Mouse (Mus musculus) liver, postnatal 0 days (tissue): ENCODE measurements around the gene Edil3.

Experiments
- CTCF ChIP-seq: sonication (generic); IDR thresholded peaks from 2 replicates; pipeline ENCODE4 v1.5.1; 2016; ENCODE audit warnings: antibody characterized with exemption, low read depth
- EP300 ChIP-seq: IDR thresholded peaks from 2 replicates; pipeline ENCODE4 v1.6.1; 2016; ENCODE audit warnings: antibody characterized with exemption, low read depth, mild to moderate bottlenecking

DNA sequence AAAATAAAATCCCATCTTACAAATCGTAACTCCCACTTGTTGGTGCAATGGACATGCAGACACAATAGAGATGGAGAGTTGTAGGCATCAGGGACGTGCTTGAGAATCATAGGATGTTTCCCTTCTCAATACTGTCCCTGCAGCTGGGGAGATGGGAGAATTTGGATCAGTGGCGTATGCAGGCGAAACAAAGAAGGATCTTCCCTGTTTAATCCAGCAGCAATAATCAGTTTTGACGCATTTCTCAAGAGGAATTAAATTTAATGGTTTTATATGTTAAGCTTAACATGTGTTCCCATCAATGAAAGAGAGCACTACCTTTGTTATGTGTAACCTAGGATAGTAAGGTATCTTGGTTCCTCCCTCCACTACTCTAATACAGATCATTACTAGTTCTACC, 302.1 kb downstream of the Edil3 start:
- no peak for TF ChIP-seq EP300
- TF ChIP-seq CTCF = no peak
